Mouse (Mus musculus) hindbrain, postnatal 0 days (tissue): ENCODE results near the gene Hist1h1a. TPM values are rescaled to one million over a fixed set of nuclear protein-coding genes. Genes with fewer than 3 reads are reported as not detected.
A peak's percentile ranks its signal among the peaks of the same experiment; 100 is the strongest.

Experiments used
- ATAC-seq: fragments of 200-750 bp; cut with Nextera tagmentation; 2 replicates; pipeline ENCODE4 v1.8.0; 2017; ENCODE audit warnings: mild to moderate bottlenecking, moderate TSS enrichment, moderate library complexity
- DNase-seq: peaks from one replicate; pipeline ENCODE4 v3.0.0-alpha.2; 2015; ENCODE audit warnings: low spot score
- H3K27ac ChIP-seq: fragments of 300-500 bp; sonication (generic); 2 replicates; pipeline ENCODE4 v1.5.1; 2014; ENCODE audit warnings: mild to moderate bottlenecking
- H3K27me3 ChIP-seq: fragments of 300-500 bp; sonication (generic); 2 replicates; pipeline ENCODE4 v1.6.1; 2014; ENCODE audit warnings: low read length, mixed read lengths; ENCODE audit not compliant: insufficient read depth
- H3K36me3 ChIP-seq: fragments of 300-500 bp; sonication (generic); 2 replicates; pipeline ENCODE4 v1.6.1; 2014; ENCODE audit warnings: low read length, mixed read lengths; ENCODE audit not compliant: insufficient read depth
- H3K4me1 ChIP-seq: fragments of 300-500 bp; sonication (generic); 2 replicates; pipeline ENCODE4 v1.6.1; 2014; ENCODE audit warnings: antibody characterized with exemption, low read length, mixed read lengths; ENCODE audit not compliant: insufficient read depth
- H3K4me2 ChIP-seq: fragments of 300-500 bp; sonication (generic); 2 replicates; pipeline ENCODE4 v1.6.1; 2014; ENCODE audit warnings: low read depth, mild to moderate bottlenecking, low read length, moderate library complexity, mixed read lengths
- H3K4me3 ChIP-seq: fragments of 300-500 bp; sonication (generic); 2 replicates; pipeline ENCODE4 v1.5.1; 2014; ENCODE audit warnings: low read length
- H3K9ac ChIP-seq: fragments of 300-500 bp; sonication (generic); replicated peaks from 2 replicates; pipeline ENCODE4 v1.6.1; 2014; ENCODE audit warnings: mild to moderate bottlenecking, low read length, moderate library complexity, mixed read lengths
- H3K9me3 ChIP-seq: fragments of 300-500 bp; sonication (generic); 2 replicates; pipeline ENCODE4 v1.6.1; 2016; ENCODE audit warnings: low read length, mixed read lengths
- CTCF ChIP-seq: IDR thresholded peaks from 2 replicates; pipeline ENCODE4 v1.5.1; 2016; ENCODE audit warnings: antibody characterized with exemption, control low read depth, low read depth
- WGBS: fragments of 180-500 bp; shearing (Covaris S2); extraction: QIAGEN DNeasy Blood & Tissue Kit; methylation state at CpG from one replicate; pipeline ENCODE4 v1.1.7; 2014; 5-methylcytosine and 5-hydroxymethylcytosine counted together
- polyA plus RNA-seq: library from polyadenylated mRNA; unstranded; fragments of >200 nt; fragmentation: Nextera tagmentation; extraction: Ambion mirVana; gene quantifications from 2 replicates; pipeline ENCODE4 v1.2.1, GENCODE M21; 2015
- total RNA-seq: library from RNA; depleted of rRNA; stranded (reverse); fragments of >200 nt; gene quantifications from 2 replicates; pipeline ENCODE4 v1.2.3, GENCODE M21; 2014

Gene Hist1h1a
- total and polyA plus RNA-seq, 2 experiments from 2014 or later = 0.61 to 241 TPM

GRCm38 (mm10) chr13:23728472-23729191 lies 34.8 kb upstream of the Hist1h1a start:
- ATAC-seq (no peak), DNase-seq (no peak)
- WGBS = 71% methylated on average over 18 of the region's 18 CpGs
- Histone ChIP-seq H3K4me3 (no peak overlapping the region), H3K9ac (no peak overlapping the region), H3K27me3 (no peaks in the 10 kb centered on the region), H3K36me3 (no peaks in the 10 kb centered on the region), H3K4me1 (no peaks in the 10 kb centered on the region), H3K4me2 (no peak overlapping the region), H3K9me3 (no peaks in the 10 kb centered on the region), H3K27ac (no peak overlapping the region)
- TF ChIP-seq CTCF = no peak

GRCm38 (mm10) chr13:23729192-23729525 lies 34.3 kb upstream of the Hist1h1a start:
- Histone ChIP-seq H3K36me3 (no peaks in the 10 kb centered on the region), H3K9ac (no peak overlapping the region), H3K27ac (no peak overlapping the region), H3K9me3 (no peaks in the 10 kb centered on the region), H3K4me1 (no peaks in the 10 kb centered on the region), H3K4me2 (no peak overlapping the region), H3K4me3 (no peak overlapping the region), H3K27me3 (no peaks in the 10 kb centered on the region)
- ATAC-seq (no peak), DNase-seq (no peak)
- no peak for TF ChIP-seq CTCF
- WGBS = 91% methylated on average over 9 of the region's 9 CpGs

- H3K9me3 ChIP-seq = no peaks in the 10 kb centered on the region
- no peaks in the 10 kb centered on the region for H3K36me3 ChIP-seq
- no peak for TF ChIP-seq CTCF
- H3K27me3 ChIP-seq = no peaks in the 10 kb centered on the region
- no peak for ATAC-seq
- H3K4me3 ChIP-seq = no peak overlapping the region
- WGBS = 92% methylated on average over 5 of the region's 5 CpGs
- no peak overlapping the region for H3K27ac ChIP-seq
- H3K4me2 ChIP-seq = no peak overlapping the region
- H3K4me1 ChIP-seq = no peaks in the 10 kb centered on the region
- no peak overlapping the region for H3K9ac ChIP-seq
- DNase-seq = no peak
Observed at GRCm38 (mm10) chr13:23729706-23730105, 33.8 kb upstream of the Hist1h1a start.

GRCm38 (mm10) chr13:23730479-23730878 lies 33.0 kb upstream of the Hist1h1a start:
- no peaks in the 10 kb centered on the region for H3K9me3 ChIP-seq
- H3K9ac ChIP-seq = no peak overlapping the region
- no peak overlapping the region for H3K4me2 ChIP-seq
- H3K27ac ChIP-seq = no peak overlapping the region
- no peaks in the 10 kb centered on the region for H3K36me3 ChIP-seq
- ATAC-seq = no peak
- DNase-seq = no peak
- 49% methylated on average over 8 of the region's 8 CpGs for WGBS
- no peaks in the 10 kb centered on the region for H3K4me1 ChIP-seq
- no peak for TF ChIP-seq CTCF
- H3K27me3 ChIP-seq = no peaks in the 10 kb centered on the region
- H3K4me3 ChIP-seq = no peak overlapping the region

GRCm38 (mm10) chr13:23732156-23732804 lies 31.2 kb upstream of the Hist1h1a start:
- ATAC-seq = 0 out of 2 replicates have a peak, but pooled peaks have one; percentile 49
- H3K27me3 ChIP-seq = no peaks in the 10 kb centered on the region
- TF ChIP-seq CTCF = peak; percentile 88
- H3K27ac ChIP-seq = no peak overlapping the region
- H3K4me1 ChIP-seq = no peaks in the 10 kb centered on the region
- no peaks in the 10 kb centered on the region for H3K36me3 ChIP-seq
- 23% methylated on average over 8 of the region's 8 CpGs for WGBS
- H3K4me3 ChIP-seq = no peak overlapping the region
- H3K9me3 ChIP-seq = no peaks in the 10 kb centered on the region
- H3K4me2 ChIP-seq = no peak overlapping the region
- peak; percentile 72 for DNase-seq
- no peak overlapping the region for H3K9ac ChIP-seq

GRCm38 (mm10) chr13:23737091-23737490 lies 26.4 kb upstream of the Hist1h1a start:
- DNase-seq (no peak), ATAC-seq (no peak)
- Histone ChIP-seq H3K4me2 (no peak overlapping the region), H3K36me3 (no peaks in the 10 kb centered on the region), H3K9me3 (no peaks in the 10 kb centered on the region), H3K4me3 (no peak overlapping the region), H3K27ac (no peak overlapping the region), H3K27me3 (no peaks in the 10 kb centered on the region), H3K4me1 (peaks cover 6% of the 10 kb centered on the region; the same call in 1 of the 2 replicates), H3K9ac (no peak overlapping the region)
- no peak for TF ChIP-seq CTCF
- 88% methylated on average over 5 of the region's 5 CpGs for WGBS

- H3K4me1 ChIP-seq = peaks cover 6% of the 10 kb centered on the region; the same call in 1 of the 2 replicates
- peak overlapping the region; percentile 98 for H3K4me2 ChIP-seq
- H3K9ac ChIP-seq = peak overlapping the region; percentile 74; the same call in 1 of the 2 replicates
- WGBS = 25% methylated on average over 4 of the region's 4 CpGs
- no peaks in the 10 kb centered on the region for H3K9me3 ChIP-seq
- no peaks in the 10 kb centered on the region for H3K27me3 ChIP-seq
- DNase-seq = no peak
- peak overlapping the region; percentile 94 for H3K27ac ChIP-seq
- no peaks in the 10 kb centered on the region for H3K36me3 ChIP-seq
- TF ChIP-seq CTCF = no peak
- H3K4me3 ChIP-seq = peak overlapping the region; percentile 52; the same call in 1 of the 2 replicates
- no peak for ATAC-seq
Observed at GRCm38 (mm10) chr13:23738041-23738440, 25.4 kb upstream of the Hist1h1a start.
